Mouse (Mus musculus): ENCODE data around the gene Sacs. TPM values are rescaled to one million over a fixed set of nuclear protein-coding genes. Genes with fewer than 3 reads are reported as not detected.

Sacs gene
- polyA plus RNA-seq, 1 experiment from 2014 or later, result 8.0 TPM

DNA sequence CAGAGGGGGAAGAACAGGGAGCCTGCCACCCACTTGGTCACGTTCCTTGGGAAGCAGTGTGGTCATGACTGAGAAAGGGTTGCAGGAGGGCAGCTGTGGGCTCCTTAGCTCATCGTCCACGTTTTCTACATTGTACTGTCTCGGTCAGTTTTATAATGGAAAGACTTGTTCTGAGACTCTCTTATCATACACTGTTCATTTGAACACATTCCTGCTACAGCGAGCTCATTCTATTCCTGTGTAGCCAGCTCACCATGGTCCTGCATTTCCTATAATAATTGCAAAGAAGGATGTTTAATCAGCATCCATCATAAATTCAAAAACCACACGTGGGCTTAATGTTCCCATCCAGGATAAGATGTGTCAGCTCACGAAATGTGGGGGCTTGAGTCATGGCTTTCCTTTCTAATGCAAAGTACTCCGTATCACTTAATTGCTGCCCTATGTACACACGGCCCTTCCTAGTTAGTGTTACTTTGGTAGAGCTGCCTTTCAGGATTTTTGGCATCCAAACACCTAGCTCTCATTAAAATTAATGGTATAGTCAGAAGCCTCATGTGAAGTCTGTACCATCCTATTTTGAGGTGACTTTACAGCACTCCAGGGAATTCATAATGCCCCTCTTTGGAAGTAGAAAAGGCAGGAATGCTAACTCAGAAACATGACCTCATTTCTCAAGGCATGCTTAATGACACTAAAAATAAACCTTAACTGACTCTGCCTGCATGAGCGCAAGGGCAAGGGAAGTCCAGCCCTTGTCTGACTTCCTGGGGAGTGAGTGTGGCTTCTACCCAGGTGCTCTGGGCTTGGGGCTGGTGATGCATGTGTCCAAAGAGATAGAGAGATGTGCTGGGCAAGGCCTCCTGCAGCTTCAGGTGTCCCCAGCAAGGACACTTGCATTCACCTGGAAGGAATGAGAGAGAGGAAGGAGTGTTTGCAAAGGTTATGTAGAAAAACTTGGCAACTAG is 23.4 kb downstream of the Sacs start:
- H3K27me3 ChIP-seq (replicated peaks), result no peaks in the 10 kb centered on the region
- no peaks in the 10 kb centered on the region for H3K9me3 ChIP-seq (replicated peaks)
- no peak overlapping the region for H3K9ac ChIP-seq (replicated peaks)
- H3K36me3 ChIP-seq, result no peaks in the 10 kb centered on the region
- WGBS, result 61% methylated on average over 10 of the region's 10 CpGs
- ATAC-seq (ENCODE audit: low FRiP score), result no peak
- H3K4me2 ChIP-seq, result no peak overlapping the region
- H3K27ac ChIP-seq (replicated peaks), result no peak overlapping the region; the same call in 1 of the 2 replicates
- H3K4me3 ChIP-seq (replicated peaks), result no peak overlapping the region
- H3K4me1 ChIP-seq, result peaks cover 7% of the 10 kb centered on the region; the same call in 1 of the 2 replicates

DNA sequence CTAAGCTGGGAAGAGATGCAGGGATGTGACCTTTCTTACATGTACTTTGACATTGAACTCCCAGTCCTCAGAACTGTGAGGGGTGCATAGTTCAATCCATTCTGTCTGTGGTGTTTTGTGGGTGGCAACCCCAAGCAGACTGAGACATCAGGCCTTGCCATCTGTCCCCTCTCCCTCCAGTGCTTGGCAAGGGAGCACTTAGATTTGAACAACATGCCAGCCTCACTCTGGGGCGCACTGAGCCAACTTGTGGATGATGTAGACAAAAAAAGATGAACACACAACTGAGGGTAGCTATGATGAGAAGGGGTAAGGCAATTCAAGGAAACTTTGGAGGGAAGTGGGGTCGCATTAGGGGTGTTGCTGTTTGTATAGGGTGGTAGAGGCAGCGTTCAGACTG is 26.2 kb downstream of the Sacs start:
- H3K27ac ChIP-seq (replicated peaks), result no peak overlapping the region
- H3K4me3 ChIP-seq (replicated peaks), result no peak overlapping the region
- H3K9me3 ChIP-seq (replicated peaks), result no peaks in the 10 kb centered on the region
- 93% methylated on average over 3 of the region's 3 CpGs for WGBS
- H3K9ac ChIP-seq (replicated peaks), result no peak overlapping the region
- no peak for ATAC-seq (ENCODE audit: low FRiP score)
- H3K4me2 ChIP-seq, result no peak overlapping the region
- no peaks in the 10 kb centered on the region for H3K27me3 ChIP-seq (replicated peaks)
- H3K4me1 ChIP-seq, result peaks cover 7% of the 10 kb centered on the region; the same call in 1 of the 2 replicates
- no peaks in the 10 kb centered on the region for H3K36me3 ChIP-seq

- Histone ChIP-seq H3K36me3 (no peaks in the 10 kb centered on the region), H3K4me1 (peaks cover 7% of the 10 kb centered on the region; the same call in 1 of the 2 replicates), H3K27ac (replicated peaks) (no peak overlapping the region), H3K9me3 (replicated peaks) (no peaks in the 10 kb centered on the region), H3K4me3 (replicated peaks) (no peak overlapping the region), H3K27me3 (replicated peaks) (no peaks in the 10 kb centered on the region), H3K4me2 (no peak overlapping the region), H3K9ac (replicated peaks) (no peak overlapping the region)
- ATAC-seq (ENCODE audit: low FRiP score), result no peak
- WGBS, result 81% methylated on average over 9 of the region's 9 CpGs
Observed at GRCm38 (mm10) chr14:61165929-61166328, 27.7 kb downstream of the Sacs start.

DNA sequence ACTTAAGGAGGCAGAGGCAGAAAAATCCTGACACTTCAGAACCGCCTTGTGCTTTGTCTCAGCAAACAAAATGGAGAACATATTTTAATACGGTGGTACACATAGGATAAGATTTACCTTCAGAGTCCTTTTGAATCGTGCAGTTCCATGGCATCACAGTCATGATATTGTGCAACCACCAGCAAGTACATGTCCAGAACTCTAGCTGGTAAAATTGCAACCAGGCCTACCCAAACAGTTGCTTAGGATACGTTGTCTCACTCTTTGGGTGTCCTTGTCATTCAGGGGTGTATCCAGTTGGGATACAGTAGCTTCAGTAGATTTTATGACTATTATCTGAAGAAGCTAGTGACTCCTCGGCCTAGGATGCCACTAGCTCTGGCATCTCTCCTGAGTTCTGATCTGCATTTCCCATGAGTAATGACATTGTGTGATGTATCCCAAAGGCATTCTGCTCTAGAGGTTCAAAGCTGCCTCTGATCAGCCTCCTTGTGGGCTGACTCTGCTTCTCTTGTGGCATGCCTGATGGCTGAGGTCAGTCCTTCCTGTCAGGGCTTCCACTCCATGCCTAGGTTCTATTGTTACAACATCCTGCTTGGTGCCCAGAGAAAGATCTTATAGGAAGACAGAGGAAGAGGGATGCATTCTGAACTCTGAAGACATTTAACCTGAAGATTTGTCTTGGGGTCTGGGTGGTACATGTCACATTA is 33.2 kb downstream of the Sacs start:
- Histone ChIP-seq H3K9me3 (replicated peaks) (no peaks in the 10 kb centered on the region), H3K27ac (replicated peaks) (no peak overlapping the region), H3K36me3 (no peaks in the 10 kb centered on the region), H3K27me3 (replicated peaks) (no peaks in the 10 kb centered on the region), H3K4me2 (no peak overlapping the region), H3K4me1 (peaks cover 27% of the 10 kb centered on the region), H3K4me3 (replicated peaks) (no peak overlapping the region), H3K9ac (replicated peaks) (no peak overlapping the region)
- 89% methylated on average over 5 of the region's 5 CpGs for WGBS
- ATAC-seq (ENCODE audit: low FRiP score), result no peak

- Histone ChIP-seq H3K4me2 (peak overlapping the region; percentile 68), H3K9me3 (replicated peaks) (no peaks in the 10 kb centered on the region), H3K27me3 (replicated peaks) (no peaks in the 10 kb centered on the region), H3K4me3 (replicated peaks) (peak overlapping the region; percentile 91), H3K4me1 (peaks cover 28% of the 10 kb centered on the region), H3K27ac (replicated peaks) (peak overlapping the region; percentile 95), H3K36me3 (no peaks in the 10 kb centered on the region), H3K9ac (replicated peaks) (peak overlapping the region; percentile 85)
- peak; percentile 99 for ATAC-seq (ENCODE audit: low FRiP score)
- WGBS, result under 1% methylated on average over 47 of the region's 52 CpGs
Observed at GRCm38 (mm10) chr14:61172548-61173158, 34.4 kb downstream of the Sacs start.

DNA sequence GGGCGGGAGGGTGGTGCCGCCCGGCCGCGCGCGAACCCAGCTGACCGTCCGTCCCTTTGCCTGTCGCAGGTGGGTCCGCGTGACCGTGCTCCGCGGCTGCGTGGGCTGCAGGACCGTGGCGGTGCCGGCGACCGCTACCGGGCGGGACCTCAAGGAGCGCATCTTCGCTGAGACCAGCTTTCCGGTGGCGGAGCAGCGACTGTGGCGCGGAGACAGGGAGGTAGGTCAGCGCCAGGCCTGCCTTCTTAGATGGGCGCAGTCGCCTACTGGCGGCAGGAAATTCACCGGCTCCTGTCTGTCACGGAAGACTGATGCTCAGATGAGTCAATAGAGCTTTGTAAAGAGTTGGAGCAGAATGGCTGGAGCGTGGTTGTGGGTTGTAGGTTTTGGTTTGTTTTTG is 35.0 kb downstream of the Sacs start:
- Histone ChIP-seq H3K9me3 (replicated peaks) (no peaks in the 10 kb centered on the region), H3K9ac (replicated peaks) (peak overlapping the region; percentile 85), H3K36me3 (no peaks in the 10 kb centered on the region), H3K4me2 (peak overlapping the region; percentile 68), H3K4me3 (replicated peaks) (peak overlapping the region; percentile 91), H3K4me1 (peaks cover 28% of the 10 kb centered on the region), H3K27ac (replicated peaks) (peak overlapping the region; percentile 95), H3K27me3 (replicated peaks) (no peaks in the 10 kb centered on the region)
- ATAC-seq (ENCODE audit: low FRiP score), result peak; percentile 63
- under 1% methylated on average over 37 of the region's 37 CpGs for WGBS

GRCm38 (mm10) chr14:61191904-61192303 is 53.6 kb downstream of the Sacs start:
- Histone ChIP-seq H3K27ac (replicated peaks) (no peak overlapping the region), H3K4me3 (replicated peaks) (no peak overlapping the region), H3K36me3 (peaks cover 38% of the 10 kb centered on the region), H3K4me1 (no peaks in the 10 kb centered on the region), H3K4me2 (no peak overlapping the region), H3K9me3 (replicated peaks) (no peaks in the 10 kb centered on the region), H3K9ac (replicated peaks) (no peak overlapping the region), H3K27me3 (replicated peaks) (no peaks in the 10 kb centered on the region)
- 90% methylated on average over 7 of the region's 7 CpGs for WGBS
- ATAC-seq (ENCODE audit: low FRiP score), result no peak

DNA sequence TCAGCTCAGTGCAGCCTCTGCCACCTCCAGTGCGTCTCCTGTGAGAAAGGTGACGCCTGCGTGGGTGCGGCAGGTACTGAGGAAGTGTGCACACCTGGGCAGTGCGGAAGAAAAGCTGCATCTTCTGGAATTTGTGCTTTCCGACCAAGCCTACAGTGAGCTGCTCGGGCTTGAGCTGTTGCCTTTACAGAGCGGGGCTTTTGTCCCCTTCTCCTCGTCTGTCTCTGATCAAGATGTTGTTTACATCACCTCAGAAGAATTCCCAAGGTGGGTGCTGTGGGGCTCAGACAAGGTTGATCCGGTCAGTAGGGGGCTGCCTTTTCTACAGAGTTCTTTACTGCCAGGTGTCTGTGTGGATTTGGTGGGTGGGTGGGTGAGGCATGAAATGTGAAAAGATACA is 54.1 kb downstream of the Sacs start:
- Histone ChIP-seq H3K36me3 (peaks cover 41% of the 10 kb centered on the region), H3K27ac (replicated peaks) (no peak overlapping the region), H3K27me3 (replicated peaks) (no peaks in the 10 kb centered on the region), H3K4me2 (no peak overlapping the region), H3K9me3 (replicated peaks) (no peaks in the 10 kb centered on the region), H3K4me3 (replicated peaks) (no peak overlapping the region), H3K4me1 (no peaks in the 10 kb centered on the region), H3K9ac (replicated peaks) (no peak overlapping the region)
- WGBS, result 87% methylated on average over 10 of the region's 10 CpGs
- ATAC-seq (ENCODE audit: low FRiP score), result no peak

DNA sequence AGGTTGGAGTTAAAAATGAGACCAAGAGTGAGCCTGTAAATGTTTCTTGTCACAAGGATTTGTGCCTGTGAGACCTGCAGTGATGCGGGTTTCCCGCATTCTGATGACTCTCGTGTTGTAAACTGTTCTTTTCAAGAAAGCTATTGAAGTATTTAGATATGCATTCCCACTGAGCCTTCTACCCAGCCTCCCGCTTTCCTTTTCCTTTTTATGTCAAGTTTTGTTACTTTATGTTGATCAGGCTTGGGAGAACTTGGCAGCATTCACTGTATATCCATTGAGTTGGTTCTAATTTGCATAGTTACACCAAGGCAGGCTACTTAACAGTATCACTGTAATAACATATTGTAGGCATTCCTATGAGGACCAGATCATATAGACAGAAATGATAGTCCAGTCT is 56.2 kb downstream of the Sacs start:
- H3K9me3 ChIP-seq (replicated peaks), result no peaks in the 10 kb centered on the region
- H3K36me3 ChIP-seq, result peaks cover 46% of the 10 kb centered on the region
- no peak overlapping the region for H3K9ac ChIP-seq (replicated peaks)
- H3K27ac ChIP-seq (replicated peaks), result no peak overlapping the region
- no peak for ATAC-seq (ENCODE audit: low FRiP score)
- H3K4me2 ChIP-seq, result no peak overlapping the region
- H3K4me3 ChIP-seq (replicated peaks), result no peak overlapping the region
- no peaks in the 10 kb centered on the region for H3K4me1 ChIP-seq
- 43% methylated on average over 4 of the region's 4 CpGs for WGBS
- H3K27me3 ChIP-seq (replicated peaks), result no peaks in the 10 kb centered on the region

DNA sequence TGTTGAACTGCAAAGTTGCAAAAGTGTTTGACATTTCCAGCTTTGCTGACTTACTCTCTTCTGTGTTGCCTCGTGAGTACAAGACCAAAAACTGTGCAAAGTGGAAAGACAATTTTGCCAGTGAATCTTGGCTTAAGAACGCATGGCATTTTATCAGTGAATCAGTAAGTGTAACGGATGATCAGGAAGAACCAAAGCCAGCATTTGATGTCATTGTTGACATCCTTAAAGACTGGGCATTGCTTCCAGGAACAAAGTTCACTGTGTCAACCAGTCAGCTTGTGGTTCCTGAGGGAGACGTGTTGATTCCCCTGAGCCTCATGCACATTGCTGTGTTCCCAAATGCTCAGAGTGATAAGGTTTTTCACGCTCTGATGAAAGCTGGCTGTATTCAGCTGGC is 71.9 kb downstream of the Sacs start:
- H3K4me1 ChIP-seq, result no peaks in the 10 kb centered on the region
- no peak for ATAC-seq (ENCODE audit: low FRiP score)
- peaks cover 92% of the 10 kb centered on the region for H3K36me3 ChIP-seq
- H3K4me3 ChIP-seq (replicated peaks), result no peak overlapping the region
- H3K27ac ChIP-seq (replicated peaks), result no peak overlapping the region
- 95% methylated on average over 5 of the region's 5 CpGs for WGBS
- H3K9me3 ChIP-seq (replicated peaks), result no peaks in the 10 kb centered on the region; the same call in 1 of the 2 replicates
- no peak overlapping the region for H3K4me2 ChIP-seq
- no peaks in the 10 kb centered on the region for H3K27me3 ChIP-seq (replicated peaks)
- H3K9ac ChIP-seq (replicated peaks), result no peak overlapping the region

- no peaks in the 10 kb centered on the region; the same call in 1 of the 2 replicates for H3K9me3 ChIP-seq (replicated peaks)
- no peaks in the 10 kb centered on the region for H3K4me1 ChIP-seq
- H3K27me3 ChIP-seq (replicated peaks), result no peaks in the 10 kb centered on the region
- H3K4me3 ChIP-seq (replicated peaks), result no peak overlapping the region
- no peak overlapping the region for H3K9ac ChIP-seq (replicated peaks)
- 96% methylated on average over 6 of the region's 6 CpGs for WGBS
- no peak overlapping the region for H3K27ac ChIP-seq (replicated peaks)
- H3K4me2 ChIP-seq, result no peak overlapping the region
- ATAC-seq (ENCODE audit: low FRiP score), result no peak
- peaks cover 76% of the 10 kb centered on the region for H3K36me3 ChIP-seq
Observed at GRCm38 (mm10) chr14:61211754-61212153, 73.5 kb downstream of the Sacs start.

Measured in neural tube, embryonic 15.5 days (tissue).